Mouse (Mus musculus) liver, adult (tissue): ENCODE results near the gene Got1.
A peak's percentile ranks its signal among the peaks of the same experiment; 100 is the strongest.

Experiments used
- GATA4 ChIP-seq: IDR thresholded peaks from 2 replicates; pipeline ENCODE4 v1.6.1; 2014; ENCODE audit warnings: mild to moderate bottlenecking, low read length; ENCODE audit not compliant: insufficient replicate concordance

Gene Got1

DNA sequence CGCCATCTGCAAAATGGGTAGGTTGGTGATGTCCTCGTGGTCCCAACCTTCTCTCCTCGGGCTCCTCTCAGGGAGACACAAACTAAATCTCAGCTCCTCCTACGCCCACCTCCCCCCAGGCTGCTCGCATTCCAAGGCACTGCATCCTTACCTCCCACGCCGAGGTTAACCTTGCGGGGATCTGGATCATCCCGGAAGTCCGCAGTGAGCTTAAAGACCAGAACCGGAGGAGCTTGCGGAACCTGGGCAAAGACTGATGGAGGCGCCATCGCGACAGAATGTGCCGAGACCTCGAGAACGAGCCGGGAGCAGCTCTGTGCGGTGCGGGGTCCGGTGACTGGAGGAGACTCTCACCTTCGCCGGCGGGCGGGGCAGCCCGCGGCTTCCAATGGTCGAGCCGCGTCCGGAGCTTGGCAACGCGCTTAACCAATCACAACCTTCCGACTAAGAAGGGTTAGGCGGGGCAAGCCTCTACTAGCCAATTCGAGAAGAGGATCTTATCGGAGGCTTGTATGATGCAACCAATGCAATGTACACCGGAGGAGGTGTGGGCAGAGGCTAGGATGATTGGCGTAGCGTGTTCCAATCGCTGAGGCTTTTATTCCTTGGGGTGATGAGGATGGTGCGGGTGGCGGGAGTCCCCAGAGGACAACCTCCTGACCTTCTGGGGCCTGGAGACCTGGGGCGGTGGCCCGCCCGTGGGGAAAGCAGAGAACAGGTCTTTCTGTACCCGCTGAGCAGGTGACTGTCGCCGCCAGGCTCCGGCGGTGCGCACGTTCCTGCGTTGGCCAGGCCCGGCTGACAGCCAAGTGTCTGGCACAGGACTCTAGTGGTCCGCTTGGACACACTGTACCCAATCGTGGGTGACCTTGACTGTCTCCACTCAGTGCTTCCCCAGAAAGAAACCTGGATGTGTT is at the start of gene Got1:
TSS of gene Got1 (minus strand) at position 419 of the 917 bp plus-strand sequence.
- peak; percentile 100 for TF ChIP-seq GATA4

DNA sequence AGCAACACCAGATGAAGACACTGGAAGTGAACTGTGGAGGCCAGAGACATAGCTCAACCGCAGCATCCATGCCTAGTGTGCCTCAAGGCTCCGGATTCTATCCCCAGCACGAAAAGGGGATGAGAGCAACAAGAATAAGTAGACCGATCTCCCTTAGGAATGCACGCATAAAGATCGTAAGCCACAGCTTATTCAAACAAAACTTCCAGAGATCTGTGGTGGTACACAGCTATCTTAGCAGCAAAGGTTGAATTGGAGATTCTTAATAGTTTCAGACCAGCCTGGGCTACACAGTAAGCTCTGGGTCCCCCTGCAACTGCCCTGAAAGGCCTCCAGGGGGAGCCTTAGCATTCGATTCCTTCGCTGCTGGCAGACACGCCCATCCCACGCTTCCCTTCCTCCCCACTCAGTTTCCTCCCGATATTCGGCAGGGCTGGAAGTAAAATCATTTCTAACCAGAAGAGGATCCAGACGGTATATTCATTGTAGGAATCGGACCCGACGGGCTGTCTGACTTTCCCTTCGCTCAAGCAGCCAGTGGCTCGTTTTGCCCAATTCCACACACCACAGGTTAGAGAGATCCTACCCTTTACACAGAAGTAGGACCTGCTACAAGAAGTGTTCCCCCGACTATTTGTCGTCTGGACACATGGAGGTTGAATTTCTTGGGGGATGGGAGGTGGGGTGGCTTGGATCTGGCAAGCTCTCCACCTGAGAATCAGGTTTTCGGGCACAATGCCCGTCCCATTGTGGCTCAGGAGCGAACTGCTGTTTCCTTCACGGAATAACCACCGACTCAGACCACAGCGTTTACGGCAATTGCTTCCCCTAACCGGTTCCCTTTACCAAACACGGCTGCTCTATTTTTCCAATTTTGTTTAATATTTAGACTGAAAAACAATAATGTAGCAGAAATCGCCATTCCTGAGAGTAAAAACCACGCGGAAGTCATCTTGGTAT is 46.7 kb upstream of the Got1 start:
- no peak for TF ChIP-seq GATA4

DNA sequence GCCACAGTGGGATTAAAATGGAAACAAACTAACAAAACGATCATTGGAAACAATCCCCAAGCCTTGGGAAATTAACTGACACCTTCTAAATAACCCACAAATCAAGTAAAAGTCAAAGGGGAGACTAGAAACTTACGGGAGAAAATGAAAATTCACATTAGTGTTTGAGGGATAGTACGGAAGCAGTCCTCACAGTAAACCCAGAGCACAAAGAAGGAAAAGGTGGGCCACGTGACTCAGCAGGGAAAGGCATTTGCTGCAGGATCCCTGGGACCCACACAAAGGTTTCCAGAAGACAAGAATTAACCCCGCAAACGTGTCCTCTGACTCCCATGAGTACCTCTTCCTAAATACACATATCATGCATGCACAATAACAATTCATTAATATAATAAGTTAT is 44.7 kb upstream of the Got1 start:
- no peak for TF ChIP-seq GATA4

- TF ChIP-seq GATA4 = no peak
Observed at GRCm38 (mm10) chr19:43568298-43568697, 43.9 kb upstream of the Got1 start.

DNA sequence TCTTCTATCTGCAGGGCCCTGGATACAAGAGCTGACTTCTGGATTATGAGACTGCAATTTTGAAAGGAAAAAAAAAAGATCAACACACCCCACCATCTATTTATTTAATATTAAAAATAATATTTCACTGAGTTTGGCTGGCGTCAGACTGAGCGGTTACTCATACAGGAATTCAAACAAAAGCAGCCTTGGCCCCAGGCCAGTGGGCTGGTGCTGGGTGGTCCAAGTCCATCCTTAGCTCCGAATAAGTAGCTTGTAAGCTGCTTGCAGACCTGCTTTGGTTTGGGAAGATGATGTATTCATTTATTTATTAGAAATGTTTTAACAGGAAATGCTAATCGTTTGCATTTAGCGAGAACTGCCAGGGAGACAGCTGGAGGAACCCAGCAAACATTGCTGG is 38.8 kb upstream of the Got1 start:
- no peak for TF ChIP-seq GATA4

DNA sequence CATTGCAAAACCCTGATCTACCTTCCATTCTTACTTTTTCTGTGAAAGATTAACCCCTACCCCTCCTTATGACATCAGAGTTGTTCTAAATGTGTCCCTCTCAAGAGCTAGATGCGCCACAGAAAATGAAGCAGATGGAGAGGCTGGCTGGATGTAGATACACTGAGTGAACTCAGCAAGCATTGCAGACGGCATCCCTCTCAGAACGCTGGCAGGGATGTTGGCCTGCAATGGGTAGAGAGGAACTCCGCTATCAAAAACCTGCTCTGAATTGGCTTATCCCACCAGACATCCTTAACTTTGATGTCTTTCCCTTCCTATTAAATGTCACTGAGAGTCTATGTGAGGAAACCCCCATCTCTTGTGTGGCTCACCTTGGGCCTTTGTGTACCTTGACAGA is 37.4 kb upstream of the Got1 start:
- no peak for TF ChIP-seq GATA4

DNA sequence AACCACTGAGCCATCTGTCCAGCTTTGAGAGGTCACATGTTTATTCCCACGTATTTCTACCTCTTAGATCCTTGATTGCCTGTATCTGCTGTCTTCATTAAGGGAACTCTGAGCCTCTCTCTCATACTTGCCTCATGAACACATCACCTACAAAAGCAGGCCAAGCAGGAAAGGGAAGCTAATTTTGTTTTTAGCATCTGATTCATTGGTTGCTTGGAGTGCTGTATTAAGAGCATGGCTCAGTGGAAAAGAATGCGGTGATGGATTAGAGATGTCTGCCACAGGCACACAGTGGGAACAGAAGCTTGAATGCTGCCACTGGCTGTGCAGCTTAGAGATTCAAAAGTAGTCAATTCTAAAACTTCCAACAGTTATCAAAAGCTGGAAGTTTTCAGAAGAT is 35.8 kb upstream of the Got1 start:
- TF ChIP-seq GATA4 = no peak

GRCm38 (mm10) chr19:43551493-43551890 is 27.1 kb upstream of the Got1 start:
- TF ChIP-seq GATA4 = no peak

DNA sequence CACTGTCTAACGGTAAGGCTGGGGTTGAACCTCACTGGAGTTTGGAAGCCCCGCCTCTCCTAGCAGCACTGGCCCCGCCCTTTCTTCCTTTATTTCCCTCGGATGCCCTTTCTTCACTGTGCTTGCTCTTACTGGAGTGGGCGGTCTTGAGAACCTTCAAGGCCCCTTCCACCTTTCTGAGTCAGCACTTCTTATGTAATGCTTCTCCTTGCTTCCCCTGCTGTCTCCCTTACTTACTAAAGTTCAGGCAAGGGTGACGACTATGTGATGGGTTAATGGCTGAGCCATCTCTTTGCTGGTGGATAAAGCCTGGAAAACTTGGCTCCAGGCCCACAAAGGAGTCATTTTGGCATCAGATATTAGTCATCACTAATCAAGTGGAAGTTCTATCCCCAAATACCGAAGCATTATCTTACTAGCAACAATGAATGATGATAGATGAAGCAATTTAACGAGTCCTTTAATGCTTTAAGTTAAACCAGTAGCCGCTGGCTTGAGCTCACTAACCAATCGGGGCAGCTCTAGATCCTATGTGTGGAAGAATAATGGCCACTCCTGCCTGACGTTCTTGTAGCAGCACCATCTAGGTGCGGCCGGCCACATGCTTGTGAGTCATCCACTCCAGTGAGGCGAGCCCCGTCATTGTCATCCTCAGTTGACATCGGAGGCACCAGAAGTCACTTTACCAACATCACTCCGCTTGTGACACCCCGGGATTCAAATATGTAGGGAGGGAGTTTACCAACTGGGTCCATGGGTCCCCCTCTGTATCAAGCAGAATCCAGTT is 26.5 kb upstream of the Got1 start:
- TF ChIP-seq GATA4 = no peak

GRCm38 (mm10) chr19:43548060-43548459 is 23.7 kb upstream of the Got1 start:
- TF ChIP-seq GATA4 = no peak

GRCm38 (mm10) chr19:43546337-43547117 is 22.1 kb upstream of the Got1 start:
- no peak for TF ChIP-seq GATA4

- TF ChIP-seq GATA4 = no peak
Observed at GRCm38 (mm10) chr19:43535372-43535771, 11.0 kb upstream of the Got1 start.

GRCm38 (mm10) chr19:43530921-43531320 is 6.5 kb upstream of the Got1 start:
- TF ChIP-seq GATA4 = no peak

GRCm38 (mm10) chr19:43530197-43530770 is 5.9 kb upstream of the Got1 start:
- TF ChIP-seq GATA4 = no peak
